Mouse (Mus musculus): ENCODE measurements around the gene Wdr25.

- TF ChIP-seq ZMIZ1 (IDR thresholded peaks at IDR 0.05; ENCODE audit: low read depth, low read length): no peak
- no peak for TF ChIP-seq POLR2A (IDR thresholded peaks at IDR 0.05; ENCODE audit: low read depth, low read length)
- no peak for TF ChIP-seq CHD1 (IDR thresholded peaks at IDR 0.05; ENCODE audit: low read depth, low read length)
- no peak for TF ChIP-seq USF2 (conservative IDR thresholded peaks at IDR 0.05; ENCODE audit: low read depth, low read length)
- TF ChIP-seq CTCF (conservative IDR thresholded peaks at IDR 0.05 in 1 of 2, IDR thresholded peaks at IDR 0.05 in 1 of 2; ENCODE audit: low read depth in 2 of 2, low read length in 2 of 2): no peak
- TF ChIP-seq MEF2A (IDR thresholded peaks at IDR 0.05; ENCODE audit: borderline replicate concordance, low read depth, low read length): no peak
- TF ChIP-seq POLR2AphosphoS2 (IDR thresholded peaks at IDR 0.05; ENCODE audit: low read depth, low read length): no peak
- no peak for TF ChIP-seq EP300 (IDR thresholded peaks at IDR 0.05; ENCODE audit: low read length)
- TF ChIP-seq MYC (IDR thresholded peaks at IDR 0.05; ENCODE audit: low read depth, low read length): no peak
Measured at GRCm38 (mm10) chr12:108914198-108914597, 20.8 kb downstream of the Wdr25 start.
